Mouse (Mus musculus): Measurements from ENCODE around the gene Ccnf.

Gene Ccnf

GRCm38 (mm10) chr17:24223513-24223912 lies 27.8 kb downstream of the Ccnf start:
- DNase-seq: no peak

- no peak for DNase-seq
Measured at GRCm38 (mm10) chr17:24222653-24223052, 28.6 kb downstream of the Ccnf start.

GRCm38 (mm10) chr17:24220435-24221411 lies 30.6 kb downstream of the Ccnf start, which contains the start of gene Tedc2:
Gene Tedc2, minus strand, starts transcription at chr17:24220851.
- DNase-seq: peak; percentile 99

- no peak for DNase-seq
Measured at GRCm38 (mm10) chr17:24216836-24217235, 34.4 kb downstream of the Ccnf start.

- no peak for DNase-seq
Measured at GRCm38 (mm10) chr17:24213186-24213585, 38.1 kb downstream of the Ccnf start.

GRCm38 (mm10) chr17:24212441-24213018 lies 38.8 kb downstream of the Ccnf start:
- DNase-seq: no peak

- peak; percentile 97 for DNase-seq
Measured at GRCm38 (mm10) chr17:24211631-24212440, 39.4 kb downstream of the Ccnf start.

- no peak for DNase-seq
Measured at GRCm38 (mm10) chr17:24210591-24210990, 40.7 kb downstream of the Ccnf start.

- no peak for DNase-seq
Measured at GRCm38 (mm10) chr17:24209916-24210240, 41.4 kb downstream of the Ccnf start.

GRCm38 (mm10) chr17:24209043-24209915 lies 42.0 kb downstream of the Ccnf start, which contains the start of gene Ntn3:
Gene Ntn3, minus strand, starts transcription at chr17:24209531.
- peak; percentile 96 for DNase-seq

- peak; percentile 91 for DNase-seq
Measured at GRCm38 (mm10) chr17:24208641-24209042, 42.6 kb downstream of the Ccnf start.

- DNase-seq: peak; percentile 92
Measured at GRCm38 (mm10) chr17:24207768-24208640, 43.3 kb downstream of the Ccnf start.

GRCm38 (mm10) chr17:24206451-24207351 lies 44.6 kb downstream of the Ccnf start:
- peak; percentile 96 for DNase-seq

- peak; percentile 92 for DNase-seq
Measured at GRCm38 (mm10) chr17:24205908-24206361, 45.3 kb downstream of the Ccnf start.

- peak; percentile 99 for DNase-seq
Measured at GRCm38 (mm10) chr17:24205284-24205888, 45.9 kb downstream of the Ccnf start, which contains the start of gene Tbc1d24. Gene Tbc1d24, minus strand, starts transcription at chr17:24205562.

- DNase-seq: peak; percentile 93
Measured at GRCm38 (mm10) chr17:24204846-24205245, 46.4 kb downstream of the Ccnf start.

GRCm38 (mm10) chr17:24203611-24204534 lies 47.4 kb downstream of the Ccnf start:
- no peak for DNase-seq

- no peak for DNase-seq
Measured at GRCm38 (mm10) chr17:24203068-24203467, 48.2 kb downstream of the Ccnf start.

Data from heart, adult 11 months (tissue).